Mouse (Mus musculus) embryonic facial prominence, embryonic 12.5 days (tissue): ENCODE results near the gene Rtca. TPM values are rescaled to one million over a fixed set of nuclear protein-coding genes. Genes with fewer than 3 reads are reported as not detected.

Source experiments
- ATAC-seq: fragments of 200-750 bp; cut with Nextera tagmentation; 2 replicates; pipeline ENCODE4 v1.8.0; 2017; ENCODE audit not compliant: insufficient number of reproducible peaks, insufficient read depth, low FRiP score, low TSS enrichment
- H3K27ac ChIP-seq: fragments of 300-500 bp; sonication (generic); 2 replicates; pipeline ENCODE4 v1.5.1; 2016; ENCODE audit warnings: mild to moderate bottlenecking
- H3K27me3 ChIP-seq: fragments of 300-500 bp; sonication (generic); 2 replicates; pipeline ENCODE4 v1.6.1; 2016; ENCODE audit warnings: mild to moderate bottlenecking, moderate library complexity
- H3K36me3 ChIP-seq: fragments of 300-500 bp; sonication (generic); 2 replicates; pipeline ENCODE4 v1.6.1; 2016; ENCODE audit warnings: mild to moderate bottlenecking
- H3K4me1 ChIP-seq: fragments of 300-500 bp; sonication (generic); 2 replicates; pipeline ENCODE4 v1.6.1; 2016
- H3K4me2 ChIP-seq: fragments of 300-500 bp; sonication (generic); replicated peaks from 2 replicates; pipeline ENCODE4 v1.6.1; 2016; ENCODE audit warnings: mild to moderate bottlenecking, moderate library complexity
- H3K4me3 ChIP-seq: fragments of 300-500 bp; sonication (generic); 2 replicates; pipeline ENCODE4 v1.5.1; 2016; ENCODE audit warnings: mild to moderate bottlenecking
- H3K9ac ChIP-seq: fragments of 300-500 bp; sonication (generic); 2 replicates; pipeline ENCODE4 v1.6.1; 2016; ENCODE audit warnings: mild to moderate bottlenecking, moderate library complexity
- H3K9me3 ChIP-seq: fragments of 300-500 bp; sonication (generic); 2 replicates; pipeline ENCODE4 v1.6.1; 2016; ENCODE audit warnings: mild to moderate bottlenecking, moderate library complexity
- WGBS: fragments of 180-500 bp; shearing (Covaris S2); methylation state at CpG from one replicate; pipeline ENCODE4 v1.1.7; 2016; 5-methylcytosine and 5-hydroxymethylcytosine counted together
- polyA plus RNA-seq: library from polyadenylated mRNA; unstranded; fragments of >200 nt; fragmentation: Nextera tagmentation; extraction: Ambion mirVana; gene quantifications from 2 replicates; pipeline ENCODE4 v1.2.1, GENCODE M21; 2016

Gene Rtca
- 91.1 and 91.8 TPM in 2 replicates for polyA plus RNA-seq

DNA sequence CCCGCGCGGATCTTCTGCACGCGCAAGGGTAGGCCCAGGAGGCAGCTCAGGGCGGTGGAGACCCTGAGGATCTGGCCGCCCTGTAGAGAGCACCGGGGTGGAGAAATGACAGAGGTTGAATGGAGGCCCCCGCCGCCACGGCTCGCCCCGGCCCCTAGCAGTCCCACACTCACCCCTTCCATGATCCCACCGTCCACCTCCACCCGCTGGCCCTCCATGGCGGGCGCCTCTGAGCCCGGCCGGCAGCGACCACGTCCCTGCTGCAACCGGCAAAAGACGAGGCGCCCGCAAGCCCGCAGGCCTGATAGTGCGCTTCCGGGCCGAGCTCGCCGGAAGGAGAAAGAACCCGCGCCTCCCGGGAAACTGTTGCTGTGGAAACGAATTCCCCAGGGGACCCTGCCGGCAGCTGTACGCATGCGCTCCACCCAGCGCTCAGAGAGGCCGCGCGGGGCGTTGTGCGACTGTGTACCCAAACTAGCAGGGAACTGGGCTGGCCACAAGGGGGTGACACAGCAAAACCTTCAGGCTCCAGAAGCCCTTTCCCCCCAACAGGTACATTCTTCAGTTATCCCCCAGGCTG, at the start of gene Rtca:
Gene Rtca, minus strand, starts transcription at position 437 of the 580 bp plus-strand sequence.
- H3K27ac ChIP-seq = peak within 1 kb of the TSS; percentile 66
- peak; percentile 90 for ATAC-seq
- peak within 1 kb of the TSS; percentile 80 for H3K4me2 ChIP-seq
- H3K9me3 ChIP-seq = no peaks in the 10 kb centered on the region
- H3K36me3 ChIP-seq = peaks cover 26% of the 10 kb centered on the region
- H3K9ac ChIP-seq = peak within 1 kb of the TSS; percentile 95
- under 1% methylated on average over 38 of the region's 44 CpGs for WGBS
- H3K27me3 ChIP-seq = no peaks in the 10 kb centered on the region
- peak within 1 kb of the TSS; percentile 95 for H3K4me3 ChIP-seq
- H3K4me1 ChIP-seq = peaks cover 13% of the 10 kb centered on the region

DNA sequence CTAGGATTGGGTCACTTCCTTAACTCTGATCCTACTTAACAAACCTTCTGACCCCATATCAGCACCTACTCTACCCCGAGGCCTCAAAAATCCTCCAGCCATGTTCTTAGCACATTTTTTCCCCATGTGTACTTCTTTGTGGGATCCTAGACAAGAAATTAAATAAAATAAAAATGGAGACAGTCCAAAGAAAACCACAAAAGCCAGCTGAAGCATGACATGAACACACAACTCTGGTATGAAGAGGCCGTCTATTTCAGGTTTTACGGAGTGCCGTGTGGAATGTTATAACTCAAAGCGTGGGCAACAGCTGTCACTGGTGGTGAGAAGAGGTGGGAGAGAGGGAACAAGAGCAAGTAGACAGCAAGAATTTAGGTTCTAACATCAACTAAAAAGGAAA, 43.4 kb upstream of the Rtca start:
- Histone ChIP-seq H3K4me3 (no peak overlapping the region), H3K9me3 (no peaks in the 10 kb centered on the region), H3K27me3 (no peaks in the 10 kb centered on the region), H3K4me2 (no peak overlapping the region), H3K4me1 (no peaks in the 10 kb centered on the region), H3K9ac (no peak overlapping the region), H3K27ac (no peak overlapping the region), H3K36me3 (peaks cover 24% of the 10 kb centered on the region)
- no peak for ATAC-seq
- 93% methylated on average over 5 of the region's 5 CpGs for WGBS

DNA sequence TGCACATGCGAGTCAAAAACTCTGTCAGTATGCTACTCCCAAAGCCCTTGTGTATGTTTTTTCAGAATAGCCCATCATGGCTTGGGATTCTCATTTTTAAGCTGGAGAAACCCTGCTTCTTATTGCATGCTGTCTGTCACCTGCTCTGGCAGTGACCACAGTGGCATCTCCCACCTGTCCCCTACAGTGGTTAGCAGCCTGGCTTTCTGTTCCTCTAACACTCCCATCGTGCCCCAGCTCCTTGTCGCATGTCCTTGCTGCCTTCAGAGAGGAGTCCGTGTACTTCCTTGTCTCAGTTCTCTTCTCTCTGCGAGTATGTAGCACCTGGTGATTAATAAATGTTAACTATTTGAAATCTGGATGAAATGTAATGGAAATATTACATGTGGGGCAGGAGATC, 39.4 kb upstream of the Rtca start:
- H3K36me3 ChIP-seq = peaks cover 48% of the 10 kb centered on the region
- 90% methylated on average over 5 of the region's 5 CpGs for WGBS
- no peaks in the 10 kb centered on the region for H3K27me3 ChIP-seq
- H3K4me1 ChIP-seq = no peaks in the 10 kb centered on the region
- H3K9me3 ChIP-seq = no peaks in the 10 kb centered on the region
- H3K27ac ChIP-seq = no peak overlapping the region
- H3K9ac ChIP-seq = no peak overlapping the region
- no peak overlapping the region for H3K4me3 ChIP-seq
- no peak for ATAC-seq
- no peak overlapping the region for H3K4me2 ChIP-seq

DNA sequence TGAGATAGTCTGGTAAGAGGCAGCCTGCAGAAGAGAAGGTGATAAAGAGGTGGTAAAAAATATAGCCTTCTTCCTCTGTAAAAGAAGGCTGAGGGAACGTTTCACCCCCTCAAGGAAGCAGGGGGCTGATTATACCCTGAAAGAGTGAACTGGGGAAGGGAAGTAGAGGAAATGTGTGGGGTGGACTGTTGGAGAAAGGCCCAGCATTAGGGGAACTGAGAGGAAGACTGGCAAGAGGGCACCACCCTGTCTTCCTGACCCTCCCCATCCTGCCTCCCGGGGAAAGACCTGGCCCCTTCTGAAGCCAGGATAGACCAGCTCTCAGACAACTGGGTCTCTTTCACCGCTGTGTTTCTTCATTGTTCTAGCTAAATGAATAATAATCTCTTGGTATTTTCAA, 34.5 kb upstream of the Rtca start:
- no peak overlapping the region for H3K4me2 ChIP-seq
- no peaks in the 10 kb centered on the region for H3K4me1 ChIP-seq
- no peaks in the 10 kb centered on the region for H3K9me3 ChIP-seq
- peaks cover 74% of the 10 kb centered on the region for H3K36me3 ChIP-seq
- ATAC-seq = no peak
- WGBS = 87% methylated on average over 3 of the region's 3 CpGs
- H3K9ac ChIP-seq = no peak overlapping the region
- H3K27ac ChIP-seq = no peak overlapping the region
- H3K27me3 ChIP-seq = no peaks in the 10 kb centered on the region
- H3K4me3 ChIP-seq = no peak overlapping the region

DNA sequence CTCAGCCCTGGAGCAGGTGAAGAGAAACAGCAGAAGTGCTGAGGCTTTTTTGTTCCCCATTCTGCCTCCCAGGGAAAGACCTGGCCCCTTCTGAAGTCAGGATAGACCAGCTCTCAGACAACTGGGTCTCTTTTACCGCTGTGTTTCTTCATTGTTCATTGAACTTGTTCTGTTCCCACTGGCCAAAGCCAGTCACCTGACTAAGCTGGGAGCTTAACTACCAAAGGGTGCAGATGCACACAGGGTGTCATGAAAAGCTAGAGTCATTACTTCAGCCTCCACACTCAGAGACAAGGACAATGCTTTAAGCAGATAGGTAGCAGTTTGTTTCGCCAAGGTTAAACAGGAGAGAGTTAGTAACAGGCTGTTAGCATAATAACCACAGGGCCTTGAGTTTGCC, 34.1 kb upstream of the Rtca start:
- WGBS = 87% methylated on average over 2 of the region's 2 CpGs
- H3K36me3 ChIP-seq = peaks cover 73% of the 10 kb centered on the region
- no peaks in the 10 kb centered on the region for H3K27me3 ChIP-seq

DNA sequence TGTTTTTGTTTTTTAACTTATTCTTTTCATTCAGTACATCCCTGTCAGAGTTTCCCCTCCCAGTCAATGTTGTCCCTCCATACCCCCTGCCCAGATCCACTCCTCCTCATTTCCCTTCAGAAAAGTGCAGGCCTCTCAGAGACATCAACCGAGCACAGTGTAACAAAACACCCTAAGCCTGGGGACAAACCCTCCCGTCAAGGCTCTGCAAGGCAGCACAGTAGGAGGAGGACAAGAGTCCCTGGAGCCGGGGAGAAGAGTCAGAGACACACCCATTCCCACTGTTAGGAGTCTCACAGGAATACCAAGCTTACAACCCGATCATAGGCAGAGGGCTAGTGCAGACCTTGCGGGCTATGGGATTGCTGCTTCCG, 29.2 kb upstream of the Rtca start:
- Histone ChIP-seq H3K4me3 (no peak overlapping the region), H3K27me3 (no peaks in the 10 kb centered on the region), H3K27ac (0 out of 2 replicates have a peak overlapping the region, but pooled peaks have one; percentile 23), H3K36me3 (peaks cover 63% of the 10 kb centered on the region), H3K4me1 (peaks cover 4% of the 10 kb centered on the region; the same call in 1 of the 2 replicates), H3K4me2 (no peak overlapping the region), H3K9ac (no peak overlapping the region), H3K9me3 (no peaks in the 10 kb centered on the region)
- 41% methylated on average over 6 of the region's 6 CpGs for WGBS
- ATAC-seq = no peak

More for the DNA sequence above, 34.1 kb upstream of the Rtca start:
- no peaks in the 10 kb centered on the region for H3K9me3 ChIP-seq
- H3K4me3 ChIP-seq = no peak overlapping the region
- H3K4me2 ChIP-seq = no peak overlapping the region
- no peak for ATAC-seq
- H3K9ac ChIP-seq = no peak overlapping the region
- peaks cover 4% of the 10 kb centered on the region; the same call in 1 of the 2 replicates for H3K4me1 ChIP-seq
- no peak overlapping the region for H3K27ac ChIP-seq

DNA sequence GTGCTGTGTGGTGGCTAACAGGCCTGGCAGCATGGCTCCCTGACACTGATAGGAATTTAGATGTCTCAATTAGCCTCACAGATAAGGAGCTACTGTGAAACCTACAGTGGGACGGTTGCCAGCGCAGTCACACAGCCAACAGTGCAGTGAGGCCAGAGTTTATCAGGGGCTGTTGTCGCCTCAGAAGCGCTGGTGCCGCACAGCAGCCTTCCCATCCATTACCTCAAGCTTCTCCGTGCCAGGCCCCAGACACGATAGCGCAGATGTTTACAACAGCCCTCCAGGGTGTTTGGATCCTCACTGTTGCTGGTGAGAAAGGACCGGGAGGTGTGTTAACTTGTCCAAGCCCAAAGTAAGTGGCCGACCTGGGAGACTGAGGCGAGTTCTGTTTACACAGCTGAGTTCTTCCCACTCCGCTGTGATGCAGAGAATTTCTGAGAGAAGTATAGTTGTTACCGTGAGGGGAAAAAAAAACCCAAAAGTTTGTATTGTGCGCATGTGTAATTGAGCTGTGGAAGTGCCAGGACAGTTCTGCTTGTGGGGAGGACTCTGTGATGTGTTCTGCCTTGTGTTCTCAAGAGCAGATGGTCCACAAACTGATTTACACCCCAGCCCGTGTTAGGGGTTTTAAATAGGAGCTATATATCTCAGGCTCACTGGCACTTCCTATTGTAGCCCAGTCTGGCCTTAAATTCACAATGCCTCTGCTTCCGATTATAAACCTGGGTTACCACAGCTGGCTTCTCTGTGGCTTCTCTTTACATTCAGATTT, 28.6 kb upstream of the Rtca start:
- WGBS = 75% methylated on average over 16 of the region's 16 CpGs
- Histone ChIP-seq H3K9ac (no peak overlapping the region), H3K4me1 (peaks cover 4% of the 10 kb centered on the region; the same call in 1 of the 2 replicates), H3K27ac (0 out of 2 replicates have a peak overlapping the region, but pooled peaks have one; percentile 23), H3K4me3 (no peak overlapping the region), H3K27me3 (no peaks in the 10 kb centered on the region), H3K36me3 (peaks cover 60% of the 10 kb centered on the region), H3K4me2 (no peak overlapping the region), H3K9me3 (no peaks in the 10 kb centered on the region)
- no peak for ATAC-seq

DNA sequence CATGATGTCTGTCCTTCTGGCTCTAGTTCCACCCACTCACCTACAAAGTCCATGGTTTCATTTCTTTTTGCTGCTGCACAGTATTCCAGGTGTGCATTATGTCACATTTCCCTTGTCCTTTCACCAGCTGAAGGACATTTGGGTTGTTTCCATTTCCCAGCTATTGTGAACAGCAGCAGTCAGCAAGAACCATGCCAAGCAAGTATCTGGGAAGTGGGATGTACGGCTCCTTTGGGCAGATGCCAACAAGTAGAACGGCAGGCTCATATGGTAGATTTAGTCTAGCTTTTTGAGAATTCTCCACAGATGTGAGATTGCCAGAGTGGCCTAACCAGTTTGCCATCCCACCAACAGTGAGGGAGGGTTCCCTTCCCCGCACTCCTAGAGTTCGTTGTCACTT, 22.8 kb upstream of the Rtca start:
- no peak overlapping the region for H3K4me2 ChIP-seq
- no peak overlapping the region for H3K4me3 ChIP-seq
- H3K27ac ChIP-seq = no peak overlapping the region
- 84% methylated on average over 4 of the region's 4 CpGs for WGBS
- H3K9ac ChIP-seq = no peak overlapping the region
- H3K4me1 ChIP-seq = no peaks in the 10 kb centered on the region
- H3K9me3 ChIP-seq = no peaks in the 10 kb centered on the region
- peaks cover 20% of the 10 kb centered on the region for H3K36me3 ChIP-seq
- no peaks in the 10 kb centered on the region for H3K27me3 ChIP-seq
- no peak for ATAC-seq

DNA sequence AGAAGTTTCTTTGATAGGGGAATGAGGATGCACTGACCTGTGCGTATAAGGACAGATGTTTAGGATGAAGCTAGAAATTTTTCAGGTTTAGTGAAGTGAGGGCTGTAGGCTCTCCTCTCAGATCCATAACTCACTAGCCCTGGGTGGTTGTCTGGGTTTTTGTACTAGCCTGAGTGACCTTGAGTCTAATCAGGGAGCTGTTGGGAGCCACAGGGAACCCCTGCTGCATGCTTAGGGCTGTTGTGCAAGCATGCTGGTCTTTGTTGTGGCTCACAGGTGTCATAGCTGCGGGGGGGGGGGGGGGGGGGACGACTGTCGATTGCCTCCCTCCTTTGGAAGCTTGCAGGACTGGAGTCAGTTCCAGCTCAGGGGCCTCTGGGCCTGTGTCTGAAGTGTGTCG, 21.7 kb upstream of the Rtca start:
- no peaks in the 10 kb centered on the region for H3K9me3 ChIP-seq
- no peak overlapping the region for H3K4me3 ChIP-seq
- WGBS = 53% methylated on average over 5 of the region's 5 CpGs
- H3K4me2 ChIP-seq = no peak overlapping the region
- H3K9ac ChIP-seq = no peak overlapping the region
- H3K27ac ChIP-seq = no peak overlapping the region
- H3K4me1 ChIP-seq = no peaks in the 10 kb centered on the region
- H3K36me3 ChIP-seq = peaks cover 10% of the 10 kb centered on the region
- no peaks in the 10 kb centered on the region for H3K27me3 ChIP-seq
- no peak for ATAC-seq

DNA sequence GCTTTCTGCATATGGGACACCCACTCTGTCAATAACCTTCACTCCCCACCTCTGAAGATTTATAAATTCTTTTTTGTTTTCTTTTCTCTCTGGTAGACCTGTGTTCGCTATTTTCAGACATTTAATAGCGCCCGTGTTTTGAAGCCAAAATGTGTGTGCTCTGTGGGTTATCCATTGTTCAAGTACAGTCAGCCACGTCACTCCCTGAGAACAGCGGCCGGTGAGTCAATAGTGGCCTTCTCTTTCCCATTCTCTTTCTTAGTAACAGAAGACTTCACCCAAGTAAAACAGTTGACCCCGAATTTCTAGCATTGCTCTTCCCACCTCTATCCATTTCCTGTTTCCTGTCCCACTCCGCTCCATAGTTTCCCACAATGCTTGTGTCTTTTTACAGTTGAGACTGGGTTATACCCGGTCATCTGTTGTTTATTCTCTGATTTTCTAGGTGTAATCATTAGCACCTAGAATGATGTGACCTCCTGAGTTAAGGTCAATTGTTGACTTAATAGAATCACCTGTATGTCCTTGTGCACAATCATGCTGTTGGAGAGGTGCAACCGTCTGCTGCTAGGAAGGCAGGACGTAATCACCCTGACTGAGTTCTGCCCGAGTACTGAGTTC, 12.2 kb upstream of the Rtca start:
- Histone ChIP-seq H3K9ac (no peak overlapping the region), H3K9me3 (no peaks in the 10 kb centered on the region), H3K36me3 (peaks cover 17% of the 10 kb centered on the region), H3K4me1 (no peaks in the 10 kb centered on the region), H3K27me3 (no peaks in the 10 kb centered on the region), H3K27ac (no peak overlapping the region), H3K4me2 (no peak overlapping the region), H3K4me3 (no peak overlapping the region)
- no peak for ATAC-seq
- WGBS = 85% methylated on average over 12 of the region's 12 CpGs

DNA sequence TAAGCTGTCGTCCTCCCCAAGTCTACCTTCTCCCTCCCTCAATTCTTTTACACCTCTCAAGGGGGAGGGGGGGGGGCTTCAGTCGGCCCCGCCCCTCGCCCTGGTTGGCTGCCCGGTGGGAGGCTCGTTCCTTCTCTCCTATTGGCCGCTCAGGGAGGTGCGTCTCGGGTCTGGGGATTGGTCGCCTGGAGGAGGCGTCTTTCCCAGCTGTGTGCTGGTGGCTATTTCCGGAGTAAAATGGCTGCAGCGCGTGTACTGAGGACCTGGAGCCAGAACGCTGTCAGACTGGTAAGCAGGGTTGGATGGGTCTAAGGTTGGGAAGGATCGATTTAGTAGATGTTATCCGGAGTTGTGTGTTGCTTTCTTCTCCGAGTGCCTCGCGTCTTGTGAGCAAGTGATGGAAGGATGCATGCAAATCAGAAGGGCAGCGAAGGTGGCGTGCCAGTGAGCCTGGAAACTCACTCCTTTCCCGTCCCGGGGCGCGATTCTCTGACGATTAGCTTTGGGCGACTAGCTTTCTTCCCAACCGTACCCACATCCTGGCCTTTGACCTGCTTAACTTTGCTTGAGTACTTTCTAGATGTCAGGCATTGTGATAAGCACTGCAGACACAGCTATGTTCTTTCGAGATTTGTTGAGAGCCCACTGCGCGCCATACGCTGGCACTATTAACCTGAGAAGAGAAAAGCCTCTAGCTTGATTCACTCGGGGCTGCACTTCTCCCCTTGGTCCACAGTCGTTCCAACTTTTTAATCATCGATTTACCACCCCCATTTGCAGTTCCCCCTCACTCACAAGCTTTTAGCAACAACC, 5.1 kb upstream of the Rtca start, which contains the start of gene Dbt:
Gene Dbt, plus strand, starts transcription at position 167 of the 813 bp plus-strand sequence.
- Histone ChIP-seq H3K27ac (no peak within 1 kb of the TSS), H3K4me2 (peak within 1 kb of the TSS; percentile 74), H3K9ac (peak within 1 kb of the TSS; percentile 62), H3K4me3 (peak within 1 kb of the TSS; percentile 69), H3K9me3 (no peaks in the 10 kb centered on the region), H3K4me1 (peaks cover 8% of the 10 kb centered on the region), H3K27me3 (no peaks in the 10 kb centered on the region), H3K36me3 (peaks cover 3% of the 10 kb centered on the region; the same call in 1 of the 2 replicates)
- WGBS = 1% methylated on average over 36 of the region's 36 CpGs
- ATAC-seq = peak; percentile 94
